Mouse (Mus musculus) liver (tissue): ENCODE results near the gene Il11ra1.
"Not testable (repeated sequence)": the region's sequence is repeated elsewhere in the genome, so short reads cannot be mapped to it uniquely, and the experiment has no call there.

ENCODE experiments used
- DNase-seq: peaks from one replicate; pipeline ENCODE4 v3.0.0-alpha.2; 2020; ENCODE audit warnings: mixed read lengths

Il11ra1 gene

GRCm38 (mm10) chr4:41681947-41682346 lies 17.8 kb upstream of the Il11ra1 start:
- DNase-seq: no peak

- no peak for DNase-seq
These were observed 17.0 kb upstream of the Il11ra1 start for GRCm38 (mm10) chr4:41682789-41683188.

- not testable (repeated sequence) for DNase-seq
These were observed 16.5 kb upstream of the Il11ra1 start for GRCm38 (mm10) chr4:41683303-41683702.

- not testable (repeated sequence) for DNase-seq
These were observed 15.5 kb upstream of the Il11ra1 start for GRCm38 (mm10) chr4:41684131-41684930.

- DNase-seq: not testable (repeated sequence)
These were observed 14.8 kb upstream of the Il11ra1 start for GRCm38 (mm10) chr4:41684931-41685453.

- DNase-seq: not testable (repeated sequence)
These were observed 13.8 kb upstream of the Il11ra1 start for GRCm38 (mm10) chr4:41685882-41686492.

GRCm38 (mm10) chr4:41688562-41688961 lies 11.2 kb upstream of the Il11ra1 start:
- not testable (repeated sequence) for DNase-seq

GRCm38 (mm10) chr4:41690014-41690413 lies 9.8 kb upstream of the Il11ra1 start:
- not testable (repeated sequence) for DNase-seq

GRCm38 (mm10) chr4:41693511-41693910 lies 6.3 kb upstream of the Il11ra1 start:
- not testable (repeated sequence) for DNase-seq

GRCm38 (mm10) chr4:41695800-41696199 lies 4.0 kb upstream of the Il11ra1 start:
- not testable (repeated sequence) for DNase-seq

- not testable (repeated sequence) for DNase-seq
These were observed 3.3 kb upstream of the Il11ra1 start for GRCm38 (mm10) chr4:41696452-41696851.

GRCm38 (mm10) chr4:41696930-41697841 lies 2.6 kb upstream of the Il11ra1 start, which contains the start of gene Cntfr:
Cntfr (minus strand) TSS chr4:41697089.
- peak; percentile 66 for DNase-seq

GRCm38 (mm10) chr4:41698421-41699016 lies 1.3 kb upstream of the Il11ra1 start:
- not testable (repeated sequence) for DNase-seq

GRCm38 (mm10) chr4:41700224-41700623 lies 435 bp downstream of the Il11ra1 start:
- DNase-seq: not testable (repeated sequence)

GRCm38 (mm10) chr4:41702226-41702625 lies 2.4 kb downstream of the Il11ra1 start:
- DNase-seq: not testable (repeated sequence)

- DNase-seq: no peak
These were observed 4.9 kb downstream of the Il11ra1 start for GRCm38 (mm10) chr4:41704651-41705050.

- DNase-seq: no peak
These were observed 6.3 kb downstream of the Il11ra1 start for GRCm38 (mm10) chr4:41705922-41706754.

- peak; percentile 57 for DNase-seq
These were observed 7.3 kb downstream of the Il11ra1 start for GRCm38 (mm10) chr4:41707011-41707535.

- no peak for DNase-seq
These were observed 8.5 kb downstream of the Il11ra1 start for GRCm38 (mm10) chr4:41708192-41708745.

- DNase-seq: no peak
These were observed 10.4 kb downstream of the Il11ra1 start for GRCm38 (mm10) chr4:41710229-41710628.
